Mouse (Mus musculus) retina, adult 2 months (tissue): ENCODE measurements around the gene Srp54a.
A peak's percentile ranks its signal among the peaks of the same experiment; 100 is the strongest.
"Not testable (repeated sequence)": the region's sequence is repeated elsewhere in the genome, so short reads cannot be mapped to it uniquely, and the experiment has no call there.

Experiments
- DNase-seq: peaks from one replicate; pipeline ENCODE4 v3.0.0-alpha.2; 2012; ENCODE audit warnings: low read depth, low spot score

Srp54a gene

DNA sequence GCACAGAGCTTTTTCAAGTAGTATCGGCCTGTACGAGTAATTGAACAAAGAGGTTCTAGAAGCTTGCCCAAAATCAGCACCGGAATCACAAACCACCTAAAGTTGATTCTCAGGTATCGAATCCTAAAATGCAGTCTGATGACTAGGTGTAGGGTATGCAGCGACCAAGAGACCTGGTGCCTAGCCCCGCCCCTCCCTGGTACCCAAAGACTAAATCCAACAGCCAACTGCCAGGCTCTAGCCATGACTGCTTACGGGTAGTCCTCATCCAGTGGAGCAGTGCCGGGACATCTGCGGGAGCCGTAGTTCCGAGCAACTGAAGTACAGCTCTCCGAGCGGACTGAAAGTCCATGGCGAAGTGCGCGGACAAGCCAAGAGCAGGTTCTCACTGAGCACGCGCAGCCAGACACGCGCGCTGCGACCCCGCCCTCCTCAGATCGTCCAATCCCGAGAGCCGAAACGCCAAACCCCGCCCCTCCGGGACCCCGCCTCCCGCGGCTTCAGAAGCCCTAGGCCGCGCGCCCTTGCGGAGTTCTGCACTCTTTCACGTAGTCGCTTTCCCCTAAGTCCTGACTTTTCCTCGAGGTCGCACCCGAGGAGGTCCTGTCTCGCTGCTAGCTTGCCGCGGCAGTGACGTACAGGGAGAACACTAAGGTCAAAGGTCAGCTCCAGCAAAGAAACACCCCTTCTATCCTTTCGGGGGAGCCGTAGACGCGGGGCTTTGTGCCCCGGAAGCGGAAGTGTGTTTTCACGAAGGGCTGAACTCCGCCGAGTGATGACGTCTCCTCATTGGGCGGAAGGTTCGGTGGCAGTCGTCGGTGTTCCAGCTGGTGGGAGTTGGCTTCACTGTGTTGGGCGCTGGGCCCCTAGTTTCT is at the start of gene Srp54a, which contains the start of gene 2700097O09Rik:
Gene Srp54a (plus strand): TSS at position 537 of the 875 bp plus-strand sequence.
Gene 2700097O09Rik (minus strand): TSS at position 385 of the 875 bp plus-strand sequence.
- peak; percentile 87 for DNase-seq

DNA sequence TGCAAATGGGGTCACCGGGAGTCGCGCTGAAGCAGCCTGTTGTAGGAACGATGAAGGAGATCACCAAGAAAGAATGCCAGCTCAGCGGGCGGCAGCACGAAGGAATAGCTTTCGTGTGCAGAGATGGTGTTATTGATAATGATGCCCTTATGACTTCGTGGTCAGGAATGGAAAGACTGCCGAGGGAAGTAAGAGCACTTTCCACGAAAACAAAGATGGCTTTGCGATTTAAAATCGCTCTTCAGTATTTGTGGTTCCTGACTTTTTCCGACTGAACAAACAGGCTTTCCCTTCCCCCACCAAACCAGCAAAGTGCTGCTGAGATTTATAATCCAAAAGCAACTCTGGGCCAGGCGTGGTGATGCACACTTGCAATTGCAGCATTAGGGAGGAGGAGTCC is 39.1 kb upstream of the Srp54a start:
- DNase-seq, result no peak

DNA sequence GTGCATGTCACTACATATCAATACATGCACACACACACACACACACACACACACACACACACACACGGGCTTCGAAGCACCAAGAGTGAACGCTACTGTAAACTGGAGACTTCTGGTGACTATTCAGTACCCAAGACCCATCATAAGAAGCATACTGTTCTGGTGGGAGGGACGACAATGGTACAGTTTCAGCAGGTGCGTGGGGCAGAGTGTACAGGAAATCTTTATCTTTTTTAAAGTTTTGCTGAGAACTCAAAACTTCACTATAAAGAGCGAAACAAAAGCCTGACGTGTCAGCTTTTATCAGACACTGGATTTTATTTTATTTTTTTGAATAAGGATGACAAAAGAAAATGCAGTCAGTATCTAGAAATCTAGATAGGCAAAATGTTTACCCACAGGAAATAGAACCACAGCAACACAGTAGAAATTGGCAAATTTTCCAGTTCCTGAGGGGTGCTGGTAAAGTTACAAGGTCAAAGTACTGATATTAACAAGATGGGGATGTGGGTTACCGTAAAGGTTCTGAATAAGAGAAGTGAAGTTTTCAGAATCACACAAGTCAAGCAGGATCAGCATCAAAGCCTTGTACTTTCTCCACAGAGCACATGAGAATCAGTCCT is 30.2 kb upstream of the Srp54a start:
- no peak for DNase-seq

DNA sequence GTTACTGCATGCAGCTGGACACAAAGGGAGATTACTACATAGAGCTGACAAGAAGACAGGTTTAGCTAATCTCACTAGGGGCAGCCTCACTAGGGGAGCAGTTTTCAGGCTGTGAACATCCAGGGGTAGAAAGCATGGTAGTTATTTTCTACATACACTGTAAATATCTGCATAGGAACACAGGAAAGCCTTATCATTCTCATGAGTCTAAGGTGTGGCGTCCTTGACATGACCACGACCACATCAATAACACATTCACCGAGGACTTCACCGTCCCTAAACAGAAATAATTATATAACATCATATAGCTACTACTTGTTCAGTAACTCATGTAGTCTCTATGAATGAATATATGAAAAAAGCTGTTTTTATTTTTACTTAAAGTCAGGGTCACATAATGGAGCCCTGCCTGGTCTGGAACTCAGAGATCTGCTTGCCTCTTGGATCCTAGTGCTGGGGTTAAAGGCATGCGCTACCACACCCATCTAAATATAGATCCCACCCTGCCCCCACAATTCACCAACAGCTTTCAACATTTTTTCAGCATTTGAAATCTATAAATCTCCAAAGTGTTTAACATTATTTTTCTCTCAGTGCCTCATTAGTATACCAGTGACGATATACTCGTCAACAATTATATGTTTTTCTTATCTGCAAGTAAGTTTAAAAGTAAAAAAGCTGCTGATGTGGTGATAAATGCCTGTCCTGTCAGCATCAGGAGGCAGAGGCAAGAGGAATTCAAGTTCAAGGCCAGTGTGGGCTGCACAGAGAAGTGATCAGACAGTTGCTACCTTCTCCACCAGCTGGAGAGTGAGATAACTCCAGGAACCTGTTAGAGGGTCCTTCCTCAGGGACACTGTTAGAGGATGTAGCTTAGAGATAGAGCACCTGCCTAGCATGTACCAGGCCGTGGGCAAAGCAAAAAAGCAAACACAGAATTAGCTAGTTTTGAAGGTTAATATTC is 28.6 kb upstream of the Srp54a start:
- DNase-seq, result no peak

DNA sequence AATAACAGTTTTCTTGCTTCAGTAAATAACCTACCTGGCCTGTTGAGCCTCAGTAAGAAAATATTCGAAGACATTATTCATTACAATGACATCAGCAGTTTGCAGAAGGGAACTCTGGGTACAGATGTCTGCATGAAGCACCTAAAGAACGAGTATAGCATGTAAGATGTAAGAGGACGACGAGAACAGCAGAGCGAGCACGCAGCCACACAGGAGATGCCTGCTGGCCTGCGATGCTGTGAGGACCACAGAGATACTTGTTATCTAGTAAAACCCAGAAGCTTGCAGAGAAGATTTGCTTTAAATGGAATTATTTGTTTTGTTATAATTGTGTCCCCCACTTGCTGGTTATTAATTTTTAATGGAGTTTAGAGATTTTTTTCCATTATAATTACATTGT is 26.8 kb upstream of the Srp54a start:
- DNase-seq, result no peak

DNA sequence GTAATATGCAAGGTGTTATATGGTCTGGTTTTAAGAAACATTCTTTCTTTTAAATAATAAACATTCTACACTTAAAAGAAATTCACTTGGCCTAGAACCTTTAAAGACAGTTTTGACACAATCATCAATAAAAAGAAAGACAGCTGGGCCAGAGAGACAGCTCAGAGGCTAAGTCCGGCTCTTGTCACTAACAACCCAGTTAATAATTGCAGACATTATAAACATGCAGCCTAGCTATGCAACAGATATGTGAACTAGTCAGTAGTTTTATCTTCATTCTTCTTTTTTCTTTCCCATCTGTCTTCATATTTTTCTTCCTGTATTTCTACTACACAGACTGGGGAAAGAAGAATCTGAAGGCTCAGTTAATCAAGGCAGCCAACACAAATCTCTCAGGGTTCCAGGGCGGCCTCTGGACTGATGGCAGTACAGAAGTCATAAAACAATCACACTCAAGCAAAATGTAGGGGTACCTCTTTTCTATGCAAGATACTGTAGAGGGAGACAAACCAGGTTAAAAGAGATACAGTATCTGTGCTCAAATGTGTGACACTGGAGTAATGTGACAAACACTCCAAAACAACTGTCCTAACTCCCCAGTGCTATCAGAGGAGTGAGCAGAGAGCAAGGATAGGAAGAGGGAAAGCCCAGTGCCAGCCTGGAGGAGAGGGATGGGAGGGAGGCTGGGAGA is 25.4 kb upstream of the Srp54a start:
- no peak for DNase-seq

DNA sequence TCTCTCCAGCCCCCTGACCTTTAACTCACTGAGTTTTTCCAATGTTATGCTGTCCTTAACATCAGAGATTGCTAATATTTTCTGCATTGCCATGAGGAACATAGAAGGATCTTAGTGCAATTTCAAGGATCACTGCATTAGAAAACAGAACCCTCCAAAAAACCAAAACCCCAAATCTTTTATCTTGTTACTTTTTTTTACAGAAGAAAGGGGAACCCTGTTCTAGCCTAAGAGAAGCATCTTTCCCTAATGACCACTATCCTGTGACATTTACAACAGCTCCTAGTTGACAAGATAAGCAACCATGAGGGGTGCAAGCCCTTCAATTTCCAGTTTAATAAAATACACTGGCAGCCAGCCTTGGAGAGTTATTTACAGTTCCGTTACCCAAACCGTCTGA is 23.4 kb upstream of the Srp54a start:
- no peak for DNase-seq

DNA sequence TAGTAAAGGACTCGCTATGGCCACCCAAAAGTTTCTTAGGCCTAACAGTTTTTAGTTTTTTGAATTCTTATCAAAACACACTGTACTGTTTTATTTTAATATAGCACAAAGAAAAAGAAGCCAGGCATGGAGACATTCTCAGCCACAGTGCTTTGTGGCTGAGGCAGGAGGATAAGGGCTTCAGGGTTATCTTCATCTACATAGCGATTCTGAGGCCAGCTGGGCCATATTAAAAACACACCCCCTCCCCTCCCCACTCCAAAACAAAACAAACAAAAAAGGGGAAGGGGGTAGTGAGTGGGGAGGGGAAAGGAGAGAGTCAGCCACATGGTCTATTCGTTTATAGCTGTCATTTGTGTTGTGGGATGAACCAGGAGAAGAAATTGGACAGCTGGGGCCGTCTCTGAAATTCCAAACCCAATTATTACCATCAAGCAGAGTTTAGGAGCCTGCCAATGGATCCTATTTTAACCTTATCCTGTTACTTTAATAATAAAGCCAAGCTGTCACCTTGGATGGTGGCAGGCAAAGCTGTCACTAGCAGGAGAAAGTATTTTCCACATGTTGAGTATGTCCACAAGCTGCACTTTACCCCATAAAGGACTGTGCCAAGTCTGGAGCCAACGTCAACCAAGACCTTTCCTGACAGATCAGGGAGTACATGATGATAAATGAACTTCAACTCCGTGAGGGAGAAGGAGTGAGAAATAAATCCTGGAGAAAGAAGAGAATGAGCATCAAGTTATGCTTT is 21.0 kb upstream of the Srp54a start:
- DNase-seq, result no peak

DNA sequence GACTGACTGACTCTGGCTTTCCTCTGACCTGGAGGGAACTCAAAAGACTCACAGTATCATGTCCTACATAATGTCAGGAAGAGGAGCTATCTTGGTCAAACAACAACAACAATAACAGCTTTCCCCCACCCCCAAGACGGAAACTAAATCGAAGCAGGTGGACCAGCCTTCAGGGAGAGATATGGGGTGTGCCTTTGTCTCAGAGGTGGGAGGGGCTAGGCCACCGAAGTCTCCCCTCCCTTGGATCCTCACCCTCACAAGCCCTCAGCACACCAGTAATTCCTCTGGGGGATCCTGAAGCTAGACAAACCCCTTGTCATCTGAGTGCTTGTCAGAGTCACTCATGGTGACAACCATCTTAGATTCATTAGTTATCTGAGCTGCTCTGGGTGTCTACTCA is 20.2 kb upstream of the Srp54a start:
- DNase-seq, result no peak

DNA sequence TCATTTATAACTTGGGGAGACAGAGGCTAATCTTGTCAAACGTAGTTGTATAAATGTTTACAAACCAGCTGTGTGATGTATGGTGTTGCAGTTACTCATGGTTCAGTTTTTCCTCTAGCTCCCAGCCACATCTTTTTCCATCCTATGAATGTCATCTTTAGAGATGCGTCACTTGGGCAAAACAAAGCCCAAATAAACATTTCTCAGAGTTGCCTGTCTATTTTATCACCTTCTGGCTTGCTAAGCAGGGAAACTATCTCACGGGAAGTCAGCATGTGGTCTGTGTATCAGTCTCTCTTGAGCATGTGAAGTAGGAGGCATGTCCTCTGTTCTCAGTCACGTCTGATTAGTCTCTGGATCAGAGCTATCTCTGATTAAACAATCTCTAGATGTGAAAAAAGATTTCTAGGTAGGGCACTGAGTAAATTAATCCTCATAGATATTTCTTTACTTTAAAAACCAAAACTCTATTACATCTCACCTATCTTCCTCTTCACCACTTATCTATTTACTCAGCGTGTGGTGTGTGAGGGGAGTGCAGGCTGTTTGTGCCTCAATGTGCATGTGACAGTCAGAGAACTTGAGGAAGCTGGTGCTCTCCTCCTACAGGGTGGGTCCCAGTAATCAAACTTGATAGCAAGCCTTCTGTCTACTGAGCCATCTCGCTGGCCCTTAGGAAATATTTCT is 19.7 kb upstream of the Srp54a start:
- no peak for DNase-seq

DNA sequence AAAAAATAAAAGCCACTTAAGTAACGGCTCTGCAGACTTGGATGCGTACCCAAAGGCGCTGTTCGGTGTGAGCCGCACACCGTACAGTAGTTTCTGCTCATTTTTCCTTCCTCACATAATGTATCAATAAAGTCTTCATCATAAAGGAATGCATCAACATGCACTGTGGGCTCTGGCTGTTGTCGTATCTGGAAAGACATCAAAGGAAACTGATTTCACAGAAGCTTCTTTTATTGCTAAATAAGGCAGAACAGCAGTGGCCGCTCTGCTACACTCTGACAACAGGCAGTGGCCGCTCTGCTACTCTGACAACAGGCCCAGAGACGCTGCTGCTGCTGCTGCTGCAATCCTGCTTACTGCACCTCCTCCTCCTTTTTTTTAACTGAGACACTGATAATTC is 19.1 kb upstream of the Srp54a start:
- no peak for DNase-seq

DNA sequence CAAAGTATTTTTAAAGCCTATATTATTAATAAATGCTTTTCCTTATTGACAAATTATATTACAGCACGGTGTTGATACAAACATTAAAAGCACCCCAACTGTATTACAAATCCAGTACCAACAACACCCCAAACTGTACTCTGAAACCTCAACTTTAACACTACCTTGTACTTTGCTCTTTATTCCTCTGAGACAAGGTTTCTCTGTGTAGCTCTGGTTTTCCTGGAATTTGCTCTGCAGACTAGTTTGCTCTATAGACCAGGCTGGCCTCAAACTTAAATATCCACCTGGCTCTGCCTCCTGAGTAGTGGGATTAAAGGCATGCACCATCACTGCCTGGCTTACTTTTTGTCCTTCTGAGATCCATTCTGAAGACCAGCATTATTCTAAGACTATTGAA is 17.9 kb upstream of the Srp54a start:
- DNase-seq, result no peak

DNA sequence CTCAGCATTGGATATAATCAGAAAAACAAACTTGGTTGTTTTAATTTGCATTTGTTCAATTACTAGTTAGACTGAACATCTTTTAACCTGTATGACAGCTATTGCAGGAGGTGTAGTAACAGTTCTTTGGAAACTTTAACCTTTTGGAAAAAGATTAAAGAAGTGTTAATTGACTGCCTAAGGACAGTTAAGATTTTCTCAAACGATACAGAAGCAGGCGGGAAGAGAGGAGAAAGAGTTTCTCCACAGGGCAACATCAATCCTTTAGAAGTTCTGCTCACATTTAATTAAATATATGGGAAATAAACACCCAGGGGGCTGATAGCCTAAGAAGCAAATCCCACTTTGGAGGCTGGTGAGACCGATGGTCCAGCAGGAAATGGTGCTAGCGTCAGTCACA is 7.6 kb upstream of the Srp54a start:
- no peak for DNase-seq

DNA sequence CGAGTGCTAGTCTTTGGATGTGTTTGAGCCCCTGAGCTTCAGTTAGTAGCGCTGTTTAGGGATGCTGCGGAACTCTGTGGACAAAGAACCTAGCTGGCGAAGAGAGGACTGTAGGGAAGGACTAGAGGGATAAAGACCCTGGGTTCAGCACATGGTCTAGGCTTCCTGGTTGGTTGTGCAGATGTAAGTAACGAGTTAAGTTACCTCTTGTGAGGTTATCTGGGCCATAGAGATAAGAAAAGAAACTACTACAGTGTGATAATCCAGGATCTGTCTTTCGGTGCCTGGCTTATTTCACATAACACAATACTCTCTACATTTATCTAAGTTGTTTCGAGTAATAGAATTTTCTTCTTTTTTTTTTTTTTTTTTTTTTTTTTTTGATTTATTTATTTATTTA is 6.4 kb upstream of the Srp54a start:
- no peak for DNase-seq

DNA sequence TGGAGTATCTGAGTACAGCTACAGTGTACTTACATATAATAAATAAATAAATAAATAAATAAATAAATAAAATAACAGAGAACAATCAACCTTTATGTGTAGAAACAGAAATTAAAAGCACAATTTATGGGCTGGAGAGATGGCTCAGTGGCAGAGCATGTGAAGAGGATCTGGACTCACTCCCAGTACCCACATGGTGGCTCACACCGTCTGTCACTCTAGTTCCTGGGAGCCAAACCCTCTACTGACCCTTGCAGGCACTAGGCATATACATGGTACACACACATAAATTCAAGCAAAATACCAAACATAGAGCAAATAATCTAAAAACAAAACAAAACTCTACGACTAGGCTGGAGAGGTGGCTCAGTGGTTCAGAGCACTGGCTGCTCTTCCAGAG is 4.8 kb upstream of the Srp54a start:
- no peak for DNase-seq

DNA sequence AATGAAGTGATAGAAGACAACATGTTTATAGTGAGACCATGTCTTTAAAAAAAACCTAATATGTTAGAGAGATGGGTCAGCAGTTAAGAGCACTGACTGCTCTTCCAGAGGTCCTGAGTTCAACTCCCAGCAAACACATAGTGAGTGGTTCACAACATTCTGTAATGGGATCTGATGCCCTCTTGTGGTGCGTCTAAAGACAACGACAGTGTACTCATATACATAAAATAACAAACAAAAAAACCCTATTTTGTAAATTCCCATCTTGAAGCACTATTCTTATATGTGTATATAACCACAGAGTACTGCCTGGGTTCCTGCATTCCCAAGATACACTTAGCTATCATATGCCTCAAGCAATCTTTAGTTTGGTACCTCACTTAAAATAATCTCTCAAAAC is 1.4 kb upstream of the Srp54a start:
- not testable (repeated sequence) for DNase-seq

DNA sequence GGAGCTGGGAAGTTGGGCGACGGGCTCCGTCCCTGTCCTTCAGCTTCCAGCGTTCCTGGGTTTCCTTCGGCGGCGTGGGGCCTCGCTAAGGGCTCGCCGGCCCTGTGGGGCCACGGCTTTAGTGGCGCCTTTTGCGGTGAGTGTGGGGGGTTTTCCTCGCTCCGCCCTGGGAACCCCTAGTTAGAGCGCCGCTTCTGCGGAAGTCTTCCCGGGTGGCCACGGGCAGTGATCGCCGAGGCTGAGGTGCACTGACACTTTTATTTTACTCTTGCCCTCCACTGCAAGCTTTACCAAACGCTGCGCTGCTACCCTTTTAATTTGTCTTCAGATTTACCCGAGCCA is 510 bp downstream of the Srp54a start:
- DNase-seq, result not testable (repeated sequence)

DNA sequence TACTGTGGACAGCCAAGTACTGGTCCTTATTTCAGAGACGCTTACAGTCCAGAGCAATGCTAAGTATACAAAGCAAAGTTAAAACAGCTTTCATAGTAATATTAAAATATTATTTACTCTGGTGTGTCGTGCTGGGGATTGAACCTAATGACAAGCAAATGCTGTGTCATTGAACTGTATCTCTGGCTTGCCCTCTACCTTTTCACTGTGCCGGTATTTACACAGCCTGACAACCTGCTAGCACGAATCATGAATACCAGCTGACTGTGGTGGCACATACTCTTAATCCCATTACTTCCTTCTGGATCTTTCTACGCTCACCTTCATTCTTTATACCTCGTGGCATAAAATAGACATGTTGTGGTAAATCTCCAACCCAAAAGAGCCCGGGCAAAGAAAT is 12.1 kb downstream of the Srp54a start:
- not testable (repeated sequence) for DNase-seq

DNA sequence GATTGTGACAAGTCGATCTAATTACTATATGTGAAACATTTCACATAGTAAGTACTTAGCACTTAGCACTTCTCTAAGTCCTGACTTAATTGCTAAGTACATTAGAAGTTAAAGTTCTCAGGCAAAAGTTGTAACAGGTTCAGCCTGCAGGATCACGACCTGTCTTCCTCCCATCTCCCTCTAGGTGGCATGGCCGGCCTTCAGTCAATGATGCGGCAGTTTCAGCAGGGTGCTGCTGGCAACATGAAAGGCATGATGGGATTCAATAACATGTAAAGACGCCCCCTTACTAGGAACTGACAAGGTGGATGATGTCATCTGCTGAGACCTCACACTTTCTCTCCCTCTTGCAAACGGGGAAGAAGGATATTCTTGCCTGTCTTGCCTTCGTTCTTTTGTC is 32.6 kb downstream of the Srp54a start:
- not testable (repeated sequence) for DNase-seq

DNA sequence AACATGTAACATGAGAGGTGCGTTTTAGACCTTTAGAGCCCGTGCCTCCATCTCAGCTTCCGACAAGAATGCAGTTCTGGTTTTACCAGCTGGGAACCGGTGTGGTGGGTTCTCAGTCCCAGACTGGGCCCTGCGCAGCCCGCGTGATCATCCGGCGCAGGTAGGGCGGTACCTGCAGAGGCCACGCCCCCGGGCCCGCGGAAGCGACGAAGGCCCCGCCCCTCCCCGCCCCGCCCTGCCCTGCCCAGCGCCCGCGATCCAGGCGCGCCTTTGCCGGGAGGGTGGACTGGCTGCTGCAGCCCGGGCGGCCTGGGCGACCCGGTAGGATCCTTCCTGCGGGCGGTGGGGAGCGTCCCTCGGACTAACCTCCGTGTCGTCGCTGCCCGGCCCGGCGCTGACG is 44.2 kb downstream of the Srp54a start, which contains the start of gene Fam177a:
Gene Fam177a (plus strand): TSS at position 228 of the 400 bp plus-strand sequence.
- DNase-seq, result not testable (repeated sequence)
